8 mouse cellular contexts compared by ENCODE assay signal in genomic region chr4:141273296-141273695, GRCm38 (mm10). TPM values are rescaled to one million over a fixed set of nuclear protein-coding genes. Genes with fewer than 3 reads are reported as not detected.
DNase-seq lines count a peak whose midpoint lies in the region; ATAC-seq and TF ChIP-seq lines count a peak whose summit lies in the region.

No protein-coding gene starts in this region.

- TF ChIP-seq CTCF in bone marrow macrophage, adult 2 months (IDR thresholded peaks at IDR 0.05; ENCODE audit: low read depth, low read length): peak; percentile 99
- TF ChIP-seq CTCF in embryonic fibroblast, embryonic 13.5 days (IDR thresholded peaks at IDR 0.05; ENCODE audit: borderline replicate concordance, insufficient read depth, low read length): peak; percentile 92

- peak overlapping the region; percentile 39; the same call in 1 of the 2 replicates for H3K9ac ChIP-seq in heart, embryonic 11.5 days (ENCODE audit: low read depth, low read length)
- peak overlapping the region; percentile 52 for H3K9ac ChIP-seq in kidney, embryonic 16.5 days (replicated peaks; ENCODE audit: low read length)
- H3K9ac ChIP-seq in liver, embryonic 12.5 days: no peak overlapping the region
- H3K9ac ChIP-seq in stomach, embryonic 15.5 days: no peak overlapping the region

- 15% methylated on average over 12 of the region's 12 CpGs for WGBS in heart, embryonic 11.5 days (ENCODE audit: insufficient replicate concordance)
- WGBS in kidney, embryonic 16.5 days: 22% methylated on average over 12 of the region's 12 CpGs
- WGBS in liver, embryonic 12.5 days (ENCODE audit: insufficient replicate concordance): 17% methylated on average over 12 of the region's 12 CpGs
- WGBS in stomach, embryonic 15.5 days: 19% methylated on average over 12 of the region's 12 CpGs

- peak overlapping the region; percentile 43 for H3K4me3 ChIP-seq in bone marrow macrophage, adult 2 months (ENCODE audit: insufficient read depth, low read length)
- H3K4me3 ChIP-seq in embryonic fibroblast, embryonic 13.5 days (ENCODE audit: insufficient read depth, low read length): 0 out of 2 replicates have a peak overlapping the region, but pooled peaks have one; percentile 5
- peak overlapping the region; percentile 12; the same call in 1 of the 2 replicates for H3K4me3 ChIP-seq in heart, embryonic 11.5 days (ENCODE audit: low read depth, low read length)
- H3K4me3 ChIP-seq in kidney, embryonic 16.5 days (ENCODE audit: low read length): peak overlapping the region; percentile 1; the same call in 1 of the 2 replicates
- no peak overlapping the region for H3K4me3 ChIP-seq in liver, embryonic 12.5 days
- peak overlapping the region; percentile 20; the same call in 1 of the 2 replicates for H3K4me3 ChIP-seq in stomach, embryonic 15.5 days (replicated peaks)

- H3K36me3 ChIP-seq in heart, embryonic 11.5 days (ENCODE audit: control insufficient read depth, insufficient read depth, low read length): no peaks in the 10 kb centered on the region
- H3K36me3 ChIP-seq in kidney, embryonic 16.5 days (ENCODE audit: insufficient read depth, low read length): no peaks in the 10 kb centered on the region
- no peaks in the 10 kb centered on the region for H3K36me3 ChIP-seq in liver, embryonic 12.5 days
- no peaks in the 10 kb centered on the region for H3K36me3 ChIP-seq in stomach, embryonic 15.5 days

- H3K27ac ChIP-seq in bone marrow macrophage, adult 2 months (ENCODE audit: insufficient read depth, low read depth, low read length): peak overlapping the region; percentile 40
- peak overlapping the region; percentile 88 for H3K27ac ChIP-seq in embryonic fibroblast, embryonic 13.5 days (ENCODE audit: insufficient read depth, low read length)
- no peak overlapping the region for H3K27ac ChIP-seq in heart, embryonic 11.5 days (ENCODE audit: low read depth, low read length)
- H3K27ac ChIP-seq in kidney, embryonic 16.5 days (ENCODE audit: low read length): no peak overlapping the region
- no peak overlapping the region for H3K27ac ChIP-seq in liver, embryonic 12.5 days
- H3K27ac ChIP-seq in stomach, embryonic 15.5 days: peak overlapping the region; percentile 57; the same call in 1 of the 2 replicates

- no peak for TF ChIP-seq POLR2A in bone marrow macrophage, adult 2 months (IDR thresholded peaks at IDR 0.05; ENCODE audit: borderline replicate concordance, low read depth, low read length)
- peak; percentile 68 for TF ChIP-seq POLR2A in embryonic fibroblast, embryonic 13.5 days (IDR thresholded peaks at IDR 0.05; ENCODE audit: low read depth, low read length)

- DNase-seq in B cell, adult 2 months: peak; percentile 87 to 88
- DNase-seq in naive thymus-derived CD4-positive, alpha-beta T cell, adult 2 months (ENCODE audit: low read depth): peak; percentile 88

- H3K4me2 ChIP-seq in heart, embryonic 11.5 days: peak overlapping the region; percentile 61
- H3K4me2 ChIP-seq in kidney, embryonic 16.5 days (replicated peaks; ENCODE audit: low read depth, low read length): peak overlapping the region; percentile 41
- peak overlapping the region; percentile 38 for H3K4me2 ChIP-seq in liver, embryonic 12.5 days
- peak overlapping the region; percentile 50 for H3K4me2 ChIP-seq in stomach, embryonic 15.5 days

- ATAC-seq in heart, embryonic 11.5 days (replicated peaks; ENCODE audit: insufficient number of reproducible peaks, low FRiP score, low TSS enrichment): peak; percentile 63
- ATAC-seq in kidney, embryonic 16.5 days (ENCODE audit: low FRiP score, low TSS enrichment): peak; percentile 79
- ATAC-seq in liver, embryonic 12.5 days: peak; percentile 42
- ATAC-seq in stomach, embryonic 15.5 days (ENCODE audit: insufficient read depth, low FRiP score, low read depth): peak; percentile 72

- H3K9me3 ChIP-seq in heart, embryonic 11.5 days (replicated peaks; ENCODE audit: control insufficient read depth, low read length): no peaks in the 10 kb centered on the region
- no peaks in the 10 kb centered on the region for H3K9me3 ChIP-seq in kidney, embryonic 16.5 days (ENCODE audit: low read length)
- H3K9me3 ChIP-seq in liver, embryonic 12.5 days (replicated peaks): no peaks in the 10 kb centered on the region
- H3K9me3 ChIP-seq in stomach, embryonic 15.5 days: no peaks in the 10 kb centered on the region

- H3K4me1 ChIP-seq in bone marrow macrophage, adult 2 months (ENCODE audit: control insufficient read depth, insufficient read depth, low read length): peaks cover 16% of the 10 kb centered on the region
- H3K4me1 ChIP-seq in embryonic fibroblast, embryonic 13.5 days (ENCODE audit: control insufficient read depth, insufficient read depth, low read length): peaks cover 28% of the 10 kb centered on the region
- H3K4me1 ChIP-seq in heart, embryonic 11.5 days (ENCODE audit: control insufficient read depth, insufficient read depth, low read length): peaks cover 21% of the 10 kb centered on the region
- peaks cover 33% of the 10 kb centered on the region for H3K4me1 ChIP-seq in kidney, embryonic 16.5 days (ENCODE audit: insufficient read depth, low read length)
- peaks cover 20% of the 10 kb centered on the region for H3K4me1 ChIP-seq in liver, embryonic 12.5 days
- peaks cover 46% of the 10 kb centered on the region for H3K4me1 ChIP-seq in stomach, embryonic 15.5 days

- H3K27me3 ChIP-seq in heart, embryonic 11.5 days (ENCODE audit: control insufficient read depth, insufficient read depth, low read length): peaks cover 6% of the 10 kb centered on the region; the same call in 1 of the 2 replicates
- no peaks in the 10 kb centered on the region for H3K27me3 ChIP-seq in kidney, embryonic 16.5 days (ENCODE audit: insufficient read depth, low read length)
- peaks cover 52% of the 10 kb centered on the region for H3K27me3 ChIP-seq in liver, embryonic 12.5 days (replicated peaks)
- no peaks in the 10 kb centered on the region for H3K27me3 ChIP-seq in stomach, embryonic 15.5 days (replicated peaks)

RNA-seq across cellular contexts. Expression of gene Epha2, which starts 27.7 kb away (rescaled TPM):
- polyA plus RNA-seq in bone marrow macrophage, adult 2 months (2012; ENCODE audit: insufficient read depth, insufficient read length, missing spikeins): 0.13 and 0.80 TPM in 2 replicates
- polyA plus RNA-seq in embryonic fibroblast, embryonic 13.5 days (2011; ENCODE audit: insufficient read length, low read depth, missing spikeins): 16.7 and 28.6 TPM in 2 replicates
- 3.1 and 3.6 TPM in 2 replicates for polyA plus RNA-seq in heart, embryonic 11.5 days (2014; fragmentation: Nextera tagmentation; extraction: Ambion mirVana)
- polyA plus RNA-seq in kidney, embryonic 16.5 days (2015; fragmentation: Nextera tagmentation; extraction: Ambion mirVana): 8.3 and 8.6 TPM in 2 replicates
- 2.1 TPM in 2 replicates for polyA plus RNA-seq in liver, embryonic 12.5 days (2016; fragmentation: Nextera tagmentation; extraction: Ambion mirVana)
- 5.9 and 7.3 TPM in 2 replicates for polyA plus RNA-seq in stomach, embryonic 15.5 days (2015; fragmentation: Nextera tagmentation; extraction: Ambion mirVana)

RNA-seq across cellular contexts. Expression of gene Arhgef19, which starts 34.0 kb away (rescaled TPM):
- polyA plus RNA-seq in bone marrow macrophage, adult 2 months (2012; ENCODE audit: insufficient read depth, insufficient read length, missing spikeins): not detected in 2 replicates
- 15.2 and 16.4 TPM in 2 replicates for polyA plus RNA-seq in embryonic fibroblast, embryonic 13.5 days (2011; ENCODE audit: insufficient read length, low read depth, missing spikeins)
- polyA plus RNA-seq in heart, embryonic 11.5 days (2014; fragmentation: Nextera tagmentation; extraction: Ambion mirVana): 1.2 and 1.3 TPM in 2 replicates
- polyA plus RNA-seq in kidney, embryonic 16.5 days (2015; fragmentation: Nextera tagmentation; extraction: Ambion mirVana): 9.6 and 11.2 TPM in 2 replicates
- 1.9 and 2.4 TPM in 2 replicates for polyA plus RNA-seq in liver, embryonic 12.5 days (2016; fragmentation: Nextera tagmentation; extraction: Ambion mirVana)
- 20.9 and 24.3 TPM in 2 replicates for polyA plus RNA-seq in stomach, embryonic 15.5 days (2015; fragmentation: Nextera tagmentation; extraction: Ambion mirVana)

RNA-seq across cellular contexts. Expression of gene Rsg1, which starts 59.5 kb away (rescaled TPM):
- 0.92 and 1.9 TPM in 2 replicates for polyA plus RNA-seq in bone marrow macrophage, adult 2 months (2012; ENCODE audit: insufficient read depth, insufficient read length, missing spikeins)
- polyA plus RNA-seq in embryonic fibroblast, embryonic 13.5 days (2011; ENCODE audit: insufficient read length, low read depth, missing spikeins): 1.3 and 2.1 TPM in 2 replicates
- polyA plus RNA-seq in heart, embryonic 11.5 days (2014; fragmentation: Nextera tagmentation; extraction: Ambion mirVana): 2.0 and 2.4 TPM in 2 replicates
- 8.1 and 9.2 TPM in 2 replicates for polyA plus RNA-seq in kidney, embryonic 16.5 days (2015; fragmentation: Nextera tagmentation; extraction: Ambion mirVana)
- 3.3 and 3.5 TPM in 2 replicates for polyA plus RNA-seq in liver, embryonic 12.5 days (2016; fragmentation: Nextera tagmentation; extraction: Ambion mirVana)
- polyA plus RNA-seq in stomach, embryonic 15.5 days (2015; fragmentation: Nextera tagmentation; extraction: Ambion mirVana): 5.8 TPM in 2 replicates

Comparison
In these comparisons a context has a peak if more than half of its experiments do, and no peak if none do; other contexts are left out.
1. H3K27ac ChIP-seq: peak in bone marrow macrophage, adult 2 months (single experiment), embryonic fibroblast, embryonic 13.5 days (single experiment) and stomach, embryonic 15.5 days (single experiment); none in heart, embryonic 11.5 days (single experiment), kidney, embryonic 16.5 days (single experiment) and liver, embryonic 12.5 days (single experiment).
2. H3K9ac ChIP-seq: peak in heart, embryonic 11.5 days (single experiment) and kidney, embryonic 16.5 days (single experiment); none in liver, embryonic 12.5 days (single experiment) and stomach, embryonic 15.5 days (single experiment).
3. Peak in every context shown above with its lines, with median percentiles within 50 percentile points of each other: ATAC-seq and H3K4me2 ChIP-seq.